Mouse (Mus musculus) forelimb bud, embryonic 11.5 days (tissue): ENCODE data around the gene Trat1.

Source experiments
- DNase-seq: peaks from one replicate; pipeline ENCODE4 v3.0.0-alpha.2; 2012; ENCODE audit warnings: low read depth, low spot score

Gene Trat1

GRCm38 (mm10) chr16:48719679-48720078, 52.1 kb downstream of the Trat1 start:
- no peak for DNase-seq

- DNase-seq, result no peak
These were observed 55.5 kb downstream of the Trat1 start for GRCm38 (mm10) chr16:48716343-48716742.

- DNase-seq, result no peak
These were observed 69.9 kb downstream of the Trat1 start for GRCm38 (mm10) chr16:48701896-48702295.
